22 mouse cellular contexts compared by ENCODE assay signal in genomic region chr11:76160251-76160650, GRCm38 (mm10). TPM values are rescaled to one million over a fixed set of nuclear protein-coding genes. Genes with fewer than 3 reads are reported as not detected.
A peak's percentile ranks its signal among the peaks of the same experiment; 100 is the strongest.
DNase-seq lines count a peak whose midpoint lies in the region; ATAC-seq lines count a peak whose summit lies in the region.
"Had no signal": no experiment of that assay in that cellular context is flagged by ENCODE, and none has a peak within 500 bp of the region (broad histone marks: within the 10 kb centered on the region; RNA-seq: fewer than 3 reads in every experiment).

No protein-coding gene starts in this region.

- no peak overlapping the region for H3K4me2 ChIP-seq in heart, embryonic 13.5 days
- H3K4me2 ChIP-seq in embryonic facial prominence, embryonic 11.5 days (ENCODE audit: low read depth, low read length) = no peak overlapping the region
- no peak overlapping the region for H3K4me2 ChIP-seq in limb, embryonic 12.5 days

- no peaks in the 10 kb centered on the region for H3K27me3 ChIP-seq in heart, embryonic 13.5 days (replicated peaks)
- no peaks in the 10 kb centered on the region for H3K27me3 ChIP-seq in embryonic facial prominence, embryonic 11.5 days (ENCODE audit: control insufficient read depth, insufficient read depth, low read length)
- H3K27me3 ChIP-seq in limb, embryonic 12.5 days = no peaks in the 10 kb centered on the region
- H3K27me3 ChIP-seq in forebrain, embryonic 10.5 days (ENCODE audit: poor library complexity, severe bottlenecking) = no peaks in the 10 kb centered on the region

- DNase-seq in heart, postnatal 36 days = no peak
- peak; percentile 17 for DNase-seq in Muller cell, postnatal 12 days (ENCODE audit: inconsistent ontology term)
- DNase-seq in embryonic facial prominence, embryonic 11.5 days (ENCODE audit: low spot score) = peak; percentile 24
- no peak for DNase-seq in forebrain, embryonic 10.5 days (ENCODE audit: extremely low spot score, low spot score)
- no peak for DNase-seq in left cerebral cortex, postnatal 36 days (ENCODE audit: low spot score in 2 of 2)
- DNase-seq in spleen, adult 18-20 months = no peak
- DNase-seq: adrenal gland, adult 8-10 months; B cell, adult 2 months; cerebellum, adult 9-11 months; gastrocnemius, postnatal 10 days; heart, postnatal 4 days; liver; lung, adult 2 months; thymus, postnatal 36 days had no signal

- H3K9ac ChIP-seq in heart, embryonic 13.5 days = 0 out of 2 replicates have a peak overlapping the region, but pooled peaks have one; percentile 9
- H3K9ac ChIP-seq in embryonic facial prominence, embryonic 11.5 days (replicated peaks; ENCODE audit: low read length) = no peak overlapping the region
- H3K9ac ChIP-seq in limb, embryonic 12.5 days (replicated peaks) = no peak overlapping the region

- H3K36me3 ChIP-seq in heart, embryonic 13.5 days = peaks cover 61% of the 10 kb centered on the region
- no peaks in the 10 kb centered on the region; the same call in 1 of the 2 replicates for H3K36me3 ChIP-seq in embryonic facial prominence, embryonic 11.5 days (replicated peaks; ENCODE audit: control insufficient read depth, insufficient read depth, low read depth, low read length)
- peaks cover 65% of the 10 kb centered on the region for H3K36me3 ChIP-seq in limb, embryonic 12.5 days
- H3K36me3 ChIP-seq in forebrain, embryonic 10.5 days (replicated peaks) = peaks cover 35% of the 10 kb centered on the region

- peaks cover 5% of the 10 kb centered on the region for H3K4me1 ChIP-seq in heart, embryonic 13.5 days
- H3K4me1 ChIP-seq in embryonic facial prominence, embryonic 11.5 days (ENCODE audit: control insufficient read depth, insufficient read depth, low read length) = no peaks in the 10 kb centered on the region
- H3K4me1 ChIP-seq in limb, embryonic 12.5 days (replicated peaks) = no peaks in the 10 kb centered on the region
- peaks cover 4% of the 10 kb centered on the region; the same call in 1 of the 2 replicates for H3K4me1 ChIP-seq in forebrain, embryonic 10.5 days

- no peak overlapping the region for H3K4me3 ChIP-seq in heart, embryonic 13.5 days
- H3K4me3 ChIP-seq in embryonic facial prominence, embryonic 11.5 days (ENCODE audit: low read depth, low read length) = no peak overlapping the region
- no peak overlapping the region for H3K4me3 ChIP-seq in limb, embryonic 12.5 days (replicated peaks)
- no peak overlapping the region for H3K4me3 ChIP-seq in forebrain, embryonic 10.5 days
- H3K4me3 ChIP-seq: erythroblast, embryonic 14.5 days; heart, embryonic 10.5 days had no signal

- H3K9me3 ChIP-seq in heart, embryonic 13.5 days = no peaks in the 10 kb centered on the region
- no peaks in the 10 kb centered on the region for H3K9me3 ChIP-seq in embryonic facial prominence, embryonic 11.5 days (replicated peaks; ENCODE audit: control insufficient read depth, low read length)
- H3K9me3 ChIP-seq in limb, embryonic 12.5 days = no peaks in the 10 kb centered on the region
- no peaks in the 10 kb centered on the region for H3K9me3 ChIP-seq in forebrain, embryonic 10.5 days
- H3K9me3 ChIP-seq: heart, embryonic 10.5 days had no signal

- H3K27ac ChIP-seq in heart, embryonic 13.5 days (replicated peaks) = 0 out of 2 replicates have a peak overlapping the region, but pooled peaks have one; percentile 3
- no peak overlapping the region for H3K27ac ChIP-seq in embryonic facial prominence, embryonic 11.5 days (replicated peaks; ENCODE audit: low read depth, low read length)
- H3K27ac ChIP-seq in limb, embryonic 12.5 days = peak overlapping the region; percentile 54; the same call in 1 of the 2 replicates
- no peak overlapping the region for H3K27ac ChIP-seq in forebrain, embryonic 10.5 days
- H3K27ac ChIP-seq: heart, embryonic 10.5 days had no signal

- no peak for ATAC-seq in heart, embryonic 13.5 days (ENCODE audit: extremely low read depth, insufficient number of reproducible peaks, low FRiP score, low TSS enrichment)
- no peak for ATAC-seq in embryonic facial prominence, embryonic 11.5 days (replicated peaks; ENCODE audit: insufficient number of reproducible peaks, low FRiP score, low TSS enrichment, low read depth)
- ATAC-seq in limb, embryonic 12.5 days (ENCODE audit: insufficient number of reproducible peaks, insufficient read depth, low FRiP score, low TSS enrichment, low read depth) = no peak
- ATAC-seq: forebrain, embryonic 16.5 days; midbrain, embryonic 16.5 days had no signal

- 44% methylated on average over 6 of the region's 6 CpGs for WGBS in heart, embryonic 13.5 days
- WGBS in embryonic facial prominence, embryonic 11.5 days = 32% methylated on average over 6 of the region's 6 CpGs
- 42% methylated on average over 6 of the region's 6 CpGs for WGBS in limb, embryonic 12.5 days
- WGBS in forebrain, embryonic 10.5 days = 71% methylated on average over 6 of the region's 6 CpGs

- intact Hi-C loops in heart, postnatal 36 days (cut with DNase I) = loop anchor here (5.0 kb wide), 1 partner anchor 443 kb away; no protein-coding TSS in a partner anchor
- intact Hi-C loops in left cerebral cortex, postnatal 36 days (cut with DNase I) = no loop called here

RNA-seq across cellular contexts. Expression of gene Vps53, which starts 19.2 kb away (rescaled TPM):
- polyA plus RNA-seq in heart, embryonic 13.5 days (2015; fragmentation: Nextera tagmentation; extraction: Ambion mirVana) = 28.4 and 31.8 TPM in 2 replicates
- total RNA-seq in heart, postnatal 36 days (2021) = 10 to 100 TPM; 30.0 to 30.1 TPM
- 41.1 and 41.7 TPM in 2 replicates for polyA plus RNA-seq in embryonic facial prominence, embryonic 11.5 days (2014; fragmentation: Nextera tagmentation; extraction: Ambion mirVana)
- 39.1 and 43.4 TPM in 2 replicates for polyA plus RNA-seq in limb, embryonic 12.5 days (2016; fragmentation: Nextera tagmentation; extraction: Ambion mirVana)
- polyA plus RNA-seq in forebrain, embryonic 10.5 days (2016; fragmentation: Nextera tagmentation; extraction: Ambion mirVana) = 37.0 and 38.6 TPM in 2 replicates
- total RNA-seq in left cerebral cortex, postnatal 36 days (2021) = 10 to 100 TPM; 83.2 to 88.4 TPM

RNA-seq across cellular contexts. Expression of gene Fam57a, which starts 19.2 kb away (rescaled TPM):
- 22.8 and 26.9 TPM in 2 replicates for polyA plus RNA-seq in heart, embryonic 13.5 days (2015; fragmentation: Nextera tagmentation; extraction: Ambion mirVana)
- 1 to 10 TPM; 2.5 to 3.0 TPM for total RNA-seq in heart, postnatal 36 days (2021)
- polyA plus RNA-seq in embryonic facial prominence, embryonic 11.5 days (2014; fragmentation: Nextera tagmentation; extraction: Ambion mirVana) = 31.0 and 34.3 TPM in 2 replicates
- 24.2 and 26.6 TPM in 2 replicates for polyA plus RNA-seq in limb, embryonic 12.5 days (2016; fragmentation: Nextera tagmentation; extraction: Ambion mirVana)
- 30.9 and 32.3 TPM in 2 replicates for polyA plus RNA-seq in forebrain, embryonic 10.5 days (2016; fragmentation: Nextera tagmentation; extraction: Ambion mirVana)
- 10 to 100 TPM; 15.7 to 18.4 TPM for total RNA-seq in left cerebral cortex, postnatal 36 days (2021)
- polyA plus RNA-seq: erythroblast, embryonic 14.5 days had no signal

RNA-seq across cellular contexts. Expression of gene Dbil5, which starts 57.2 kb away (rescaled TPM):
- 0.91 and 1.5 TPM in 2 replicates for polyA plus RNA-seq in heart, embryonic 13.5 days (2015; fragmentation: Nextera tagmentation; extraction: Ambion mirVana)
- under 1 TPM in 1 of 2 experiments, not detected in 1; 0.49 TPM for total RNA-seq in heart, postnatal 36 days (2021)
- 0.39 and 1.2 TPM in 2 replicates for polyA plus RNA-seq in embryonic facial prominence, embryonic 11.5 days (2014; fragmentation: Nextera tagmentation; extraction: Ambion mirVana)
- 0.95 and 1.0 TPM in 2 replicates for polyA plus RNA-seq in limb, embryonic 12.5 days (2016; fragmentation: Nextera tagmentation; extraction: Ambion mirVana)
- 0.53 TPM in 1 of 2 replicates, not detected in the other for polyA plus RNA-seq in forebrain, embryonic 10.5 days (2016; fragmentation: Nextera tagmentation; extraction: Ambion mirVana)
- total RNA-seq in left cerebral cortex, postnatal 36 days (2021) = 1 to 10 TPM; 1.0 to 1.3 TPM
- total RNA-seq: gastrocnemius, postnatal 10 days; megakaryocyte, adult 5-6 weeks had no signal
- polyA plus RNA-seq: erythroblast, embryonic 14.5 days; forebrain, embryonic 16.5 days; neural tube, embryonic 11.5 days had no signal

RNA-seq across cellular contexts. Expression of gene Gemin4, which starts 57.2 kb away (rescaled TPM):
- polyA plus RNA-seq in heart, embryonic 13.5 days (2015; fragmentation: Nextera tagmentation; extraction: Ambion mirVana) = 20.0 and 23.9 TPM in 2 replicates
- 1 to 10 TPM; 2.3 to 4.5 TPM for total RNA-seq in heart, postnatal 36 days (2021)
- 54.7 and 55.6 TPM in 2 replicates for polyA plus RNA-seq in embryonic facial prominence, embryonic 11.5 days (2014; fragmentation: Nextera tagmentation; extraction: Ambion mirVana)
- 33.0 and 34.5 TPM in 2 replicates for polyA plus RNA-seq in limb, embryonic 12.5 days (2016; fragmentation: Nextera tagmentation; extraction: Ambion mirVana)
- polyA plus RNA-seq in forebrain, embryonic 10.5 days (2016; fragmentation: Nextera tagmentation; extraction: Ambion mirVana) = 65.6 and 68.5 TPM in 2 replicates
- 1 to 10 TPM; 7.7 to 9.6 TPM for total RNA-seq in left cerebral cortex, postnatal 36 days (2021)

Comparison
In these comparisons a context has a peak if more than half of its experiments do, and no peak if none do; other contexts are left out.
1. H3K27ac ChIP-seq: peak in heart, embryonic 13.5 days (single experiment) and limb, embryonic 12.5 days (single experiment); none in embryonic facial prominence, embryonic 11.5 days (single experiment) and forebrain, embryonic 10.5 days (single experiment).
2. DNase-seq: peak in Muller cell, postnatal 12 days (single experiment) and embryonic facial prominence, embryonic 11.5 days (single experiment); none in heart, postnatal 36 days (0 of 2), forebrain, embryonic 10.5 days (single experiment), left cerebral cortex, postnatal 36 days (0 of 2) and spleen, adult 18-20 months (0 of 2).